ENCODE assay signal across 8 mouse cellular contexts in genomic region chr7:24971972-24972893, GRCm38 (mm10). TPM values are rescaled to one million over a fixed set of nuclear protein-coding genes. Genes with fewer than 3 reads are reported as not detected.
DNase-seq lines count a peak whose midpoint lies in the region; ATAC-seq lines count a peak whose summit lies in the region.

Rabac1 (minus strand) TSS chr7:24972754.

- WGBS in intestine, embryonic 14.5 days = under 1% methylated on average over 44 of the region's 45 CpGs

- no peaks in the 10 kb centered on the region for H3K27me3 ChIP-seq in intestine, embryonic 14.5 days (replicated peaks; ENCODE audit: control insufficient read depth, insufficient read depth, low read length)

- H3K4me2 ChIP-seq in intestine, embryonic 14.5 days (ENCODE audit: low read length) = peak within 1 kb of the TSS; percentile 72

- peak within 1 kb of the TSS; percentile 89 for H3K4me3 ChIP-seq in intestine, embryonic 14.5 days (ENCODE audit: low read depth, low read length)

- H3K9me3 ChIP-seq in intestine, embryonic 14.5 days (ENCODE audit: control insufficient read depth, low read length) = no peaks in the 10 kb centered on the region

- no peaks in the 10 kb centered on the region for H3K4me1 ChIP-seq in intestine, embryonic 14.5 days (replicated peaks; ENCODE audit: control insufficient read depth, insufficient read depth, low read length)

- peak; percentile 85 to 86 for DNase-seq in adrenal gland, adult 18-20 months (ENCODE audit: low spot score in 2 of 2)
- DNase-seq in embryo, embryonic 11 days = peak; percentile 95
- peak; percentile 93 for DNase-seq in gastrocnemius, postnatal 25 days
- DNase-seq in intestine, embryonic 14.5 days (ENCODE audit: low spot score) = peak; percentile 93
- DNase-seq in left cerebral cortex, postnatal 14 days (ENCODE audit: low spot score in 2 of 2) = peak; percentile 93 to 96
- DNase-seq in mesoderm, embryonic 11.5 days (ENCODE audit: low read depth, low spot score) = peak; percentile 93
- DNase-seq in right cerebral cortex, postnatal 36 days (ENCODE audit: low spot score in 2 of 2) = peak; percentile 92 to 97
- DNase-seq in yolk sac, embryonic 10.5 days (ENCODE audit: low spot score) = peak; percentile 91

- H3K36me3 ChIP-seq in intestine, embryonic 14.5 days (ENCODE audit: control insufficient read depth, insufficient read depth, low read length) = no peaks in the 10 kb centered on the region

- intact Hi-C loops in left cerebral cortex, postnatal 14 days (cut with DNase I) = no loop called here

- H3K27ac ChIP-seq in intestine, embryonic 14.5 days (ENCODE audit: low read depth) = peak within 1 kb of the TSS; percentile 57

- H3K9ac ChIP-seq in intestine, embryonic 14.5 days (ENCODE audit: low read length) = peak within 1 kb of the TSS; percentile 64

- peak; percentile 91 for ATAC-seq in intestine, embryonic 14.5 days (replicated peaks; ENCODE audit: low FRiP score, low TSS enrichment, low read depth)

RNA-seq across cellular contexts. Expression of gene Rabac1, which starts in this region (rescaled TPM):
- total RNA-seq in adrenal gland, adult 18-20 months (2021) = 100 to 1,000 TPM; 343 to 378 TPM
- total RNA-seq in gastrocnemius, postnatal 25 days (2021) = 100 to 1,000 TPM; 191 to 193 TPM
- 164 TPM in 2 replicates for polyA plus RNA-seq in intestine, embryonic 14.5 days (2014; fragmentation: Nextera tagmentation; extraction: Ambion mirVana)
- total RNA-seq in left cerebral cortex, postnatal 14 days (2021) = 100 to 1,000 TPM; 303 to 313 TPM

Comparison
In these comparisons a context has a peak if more than half of its experiments do, and no peak if none do; other contexts are left out.
1. Peak in every context shown above with its lines: DNase-seq, ATAC-seq, H3K4me3 ChIP-seq and H3K27ac ChIP-seq.